Mouse (Mus musculus): ENCODE measurements around the gene Anapc16. TPM values are rescaled to one million over a fixed set of nuclear protein-coding genes. Genes with fewer than 3 reads are reported as not detected.
"Not testable (repeated sequence)": the region's sequence is repeated elsewhere in the genome, so short reads cannot be mapped to it uniquely, and the experiment has no call there.

Gene Anapc16
- polyA plus RNA-seq, 1 experiment from 2014 or later: 55.3 TPM

- Histone ChIP-seq H3K27ac (no peak overlapping the region), H3K4me2 (no peak overlapping the region), H3K4me1 (peaks cover 43% of the 10 kb centered on the region), H3K9me3 (replicated peaks) (no peaks in the 10 kb centered on the region), H3K9ac (no peak overlapping the region), H3K4me3 (no peak overlapping the region), H3K27me3 (replicated peaks) (no peaks in the 10 kb centered on the region), H3K36me3 (peaks cover 44% of the 10 kb centered on the region)
- ATAC-seq: no peak
- WGBS (ENCODE audit: insufficient replicate concordance): 60% methylated on average over 3 of the region's 3 CpGs
Observed at GRCm38 (mm10) chr10:59999057-59999456, 3.9 kb downstream of the Anapc16 start.

- H3K9me3 ChIP-seq (replicated peaks): no peaks in the 10 kb centered on the region
- H3K27me3 ChIP-seq (replicated peaks): no peaks in the 10 kb centered on the region
- WGBS (ENCODE audit: insufficient replicate concordance): 14% methylated on average over 7 of the region's 7 CpGs
- no peak overlapping the region for H3K9ac ChIP-seq
- H3K4me2 ChIP-seq: no peak overlapping the region
- H3K36me3 ChIP-seq: peaks cover 55% of the 10 kb centered on the region
- H3K27ac ChIP-seq: no peak overlapping the region
- ATAC-seq: no peak
- peaks cover 35% of the 10 kb centered on the region for H3K4me1 ChIP-seq
- no peak overlapping the region for H3K4me3 ChIP-seq
Observed at GRCm38 (mm10) chr10:59997591-59997990, 5.3 kb downstream of the Anapc16 start.

- Histone ChIP-seq H3K36me3 (peaks cover 64% of the 10 kb centered on the region), H3K4me2 (no peak overlapping the region), H3K4me3 (no peak overlapping the region), H3K9ac (no peak overlapping the region), H3K27me3 (replicated peaks) (no peaks in the 10 kb centered on the region), H3K4me1 (peaks cover 24% of the 10 kb centered on the region), H3K9me3 (replicated peaks) (no peaks in the 10 kb centered on the region), H3K27ac (no peak overlapping the region)
- ATAC-seq: no peak
- WGBS (ENCODE audit: insufficient replicate concordance): 86% methylated on average over 6 of the region's 6 CpGs
Observed at GRCm38 (mm10) chr10:59995889-59996288, 7.0 kb downstream of the Anapc16 start.

- H3K4me2 ChIP-seq; H3K9me3 ChIP-seq (replicated peaks); H3K4me1 ChIP-seq; ATAC-seq; H3K9ac ChIP-seq; H3K27me3 ChIP-seq (replicated peaks); H3K4me3 ChIP-seq; H3K27ac ChIP-seq: not testable (repeated sequence)
- 82% methylated on average over 2 of the region's 3 CpGs for WGBS (ENCODE audit: insufficient replicate concordance)
- peaks cover 71% of the 10 kb centered on the region for H3K36me3 ChIP-seq
Observed at GRCm38 (mm10) chr10:59993813-59994212, 9.1 kb downstream of the Anapc16 start.

GRCm38 (mm10) chr10:59992024-59992423 is 10.9 kb downstream of the Anapc16 start:
- 72% methylated on average over 8 of the region's 8 CpGs for WGBS (ENCODE audit: insufficient replicate concordance)
- Histone ChIP-seq H3K4me3 (no peak overlapping the region), H3K9ac (no peak overlapping the region), H3K9me3 (replicated peaks) (no peaks in the 10 kb centered on the region), H3K27ac (no peak overlapping the region), H3K27me3 (replicated peaks) (no peaks in the 10 kb centered on the region), H3K36me3 (peaks cover 89% of the 10 kb centered on the region), H3K4me2 (no peak overlapping the region), H3K4me1 (no peaks in the 10 kb centered on the region)
- no peak for ATAC-seq

GRCm38 (mm10) chr10:59991262-59991880 is 11.6 kb downstream of the Anapc16 start:
- H3K27ac ChIP-seq: no peak overlapping the region
- no peaks in the 10 kb centered on the region for H3K27me3 ChIP-seq (replicated peaks)
- ATAC-seq: no peak
- no peaks in the 10 kb centered on the region for H3K4me1 ChIP-seq
- WGBS (ENCODE audit: insufficient replicate concordance): 87% methylated on average over 9 of the region's 9 CpGs
- H3K9me3 ChIP-seq (replicated peaks): no peaks in the 10 kb centered on the region
- no peak overlapping the region for H3K4me2 ChIP-seq
- no peak overlapping the region for H3K4me3 ChIP-seq
- no peak overlapping the region for H3K9ac ChIP-seq
- H3K36me3 ChIP-seq: peaks cover 92% of the 10 kb centered on the region

- no peak overlapping the region for H3K27ac ChIP-seq
- H3K9ac ChIP-seq: no peak overlapping the region
- WGBS (ENCODE audit: insufficient replicate concordance): 90% methylated on average over 9 of the region's 9 CpGs
- no peak overlapping the region for H3K4me2 ChIP-seq
- no peak overlapping the region for H3K4me3 ChIP-seq
- H3K4me1 ChIP-seq: no peaks in the 10 kb centered on the region
- H3K9me3 ChIP-seq (replicated peaks): no peaks in the 10 kb centered on the region
- no peak for ATAC-seq
- no peaks in the 10 kb centered on the region for H3K27me3 ChIP-seq (replicated peaks)
- peaks cover 91% of the 10 kb centered on the region for H3K36me3 ChIP-seq
Observed at GRCm38 (mm10) chr10:59990393-59990792, 12.5 kb downstream of the Anapc16 start.

GRCm38 (mm10) chr10:59988036-59988435 is 14.9 kb downstream of the Anapc16 start:
- Histone ChIP-seq H3K27ac (no peak overlapping the region), H3K4me1 (no peaks in the 10 kb centered on the region), H3K9ac (no peak overlapping the region), H3K36me3 (peaks cover 79% of the 10 kb centered on the region), H3K9me3 (replicated peaks) (no peaks in the 10 kb centered on the region), H3K4me2 (no peak overlapping the region), H3K4me3 (no peak overlapping the region), H3K27me3 (replicated peaks) (no peaks in the 10 kb centered on the region)
- no peak for ATAC-seq
- WGBS (ENCODE audit: insufficient replicate concordance): 73% methylated on average over 4 of the region's 4 CpGs

GRCm38 (mm10) chr10:59982379-59982873 is 20.5 kb downstream of the Anapc16 start:
- H3K4me3 ChIP-seq: no peak overlapping the region
- WGBS (ENCODE audit: insufficient replicate concordance): 59% methylated on average over 12 of the region's 12 CpGs
- no peaks in the 10 kb centered on the region for H3K27me3 ChIP-seq (replicated peaks)
- no peaks in the 10 kb centered on the region for H3K9me3 ChIP-seq (replicated peaks)
- ATAC-seq: no peak
- peaks cover 34% of the 10 kb centered on the region for H3K4me1 ChIP-seq
- no peak overlapping the region for H3K4me2 ChIP-seq
- no peak overlapping the region for H3K9ac ChIP-seq
- no peak overlapping the region for H3K27ac ChIP-seq
- peaks cover 24% of the 10 kb centered on the region for H3K36me3 ChIP-seq

- Histone ChIP-seq H3K9ac (no peak overlapping the region), H3K36me3 (peaks cover 18% of the 10 kb centered on the region), H3K27me3 (replicated peaks) (no peaks in the 10 kb centered on the region), H3K4me1 (peaks cover 34% of the 10 kb centered on the region), H3K4me3 (no peak overlapping the region), H3K27ac (peak overlapping the region; percentile 16; the same call in 1 of the 2 replicates), H3K4me2 (no peak overlapping the region), H3K9me3 (replicated peaks) (no peaks in the 10 kb centered on the region)
- peak; percentile 24; the same call in 1 of the 2 replicates for ATAC-seq
- 74% methylated on average over 9 of the region's 9 CpGs for WGBS (ENCODE audit: insufficient replicate concordance)
Observed at GRCm38 (mm10) chr10:59981792-59982191, 21.1 kb downstream of the Anapc16 start.

GRCm38 (mm10) chr10:59981336-59981735 is 21.6 kb downstream of the Anapc16 start:
- WGBS (ENCODE audit: insufficient replicate concordance): 24% methylated on average over 4 of the region's 4 CpGs
- no peaks in the 10 kb centered on the region for H3K9me3 ChIP-seq (replicated peaks)
- no peak overlapping the region for H3K4me3 ChIP-seq
- H3K4me1 ChIP-seq: peaks cover 34% of the 10 kb centered on the region
- no peak overlapping the region for H3K9ac ChIP-seq
- H3K27ac ChIP-seq: peak overlapping the region; percentile 16; the same call in 1 of the 2 replicates
- no peak; the same call in 1 of the 2 replicates for ATAC-seq
- H3K36me3 ChIP-seq: peaks cover 15% of the 10 kb centered on the region
- H3K27me3 ChIP-seq (replicated peaks): no peaks in the 10 kb centered on the region
- no peak overlapping the region for H3K4me2 ChIP-seq

GRCm38 (mm10) chr10:59980815-59981244 is 22.1 kb downstream of the Anapc16 start:
- H3K4me1 ChIP-seq: peaks cover 34% of the 10 kb centered on the region
- 34% methylated on average over 6 of the region's 6 CpGs for WGBS (ENCODE audit: insufficient replicate concordance)
- H3K4me3 ChIP-seq: no peak overlapping the region
- H3K27me3 ChIP-seq (replicated peaks): no peaks in the 10 kb centered on the region
- H3K4me2 ChIP-seq: no peak overlapping the region
- no peaks in the 10 kb centered on the region for H3K9me3 ChIP-seq (replicated peaks)
- ATAC-seq: peak; percentile 44
- H3K9ac ChIP-seq: no peak overlapping the region
- peak overlapping the region; percentile 16; the same call in 1 of the 2 replicates for H3K27ac ChIP-seq
- H3K36me3 ChIP-seq: peaks cover 10% of the 10 kb centered on the region
